Mouse (Mus musculus) lung, postnatal 36 days (tissue): ENCODE measurements around the gene Gjc2.
A peak's percentile ranks its signal among the peaks of the same experiment; 100 is the strongest.
"Not testable (repeated sequence)": the region's sequence is repeated elsewhere in the genome, so short reads cannot be mapped to it uniquely, and the experiment has no call there.

Experiments
- DNase-seq: peaks from one replicate; pipeline ENCODE4 v3.0.0; 2022; ENCODE audit warnings: mixed read lengths

The Gjc2 gene

DNA sequence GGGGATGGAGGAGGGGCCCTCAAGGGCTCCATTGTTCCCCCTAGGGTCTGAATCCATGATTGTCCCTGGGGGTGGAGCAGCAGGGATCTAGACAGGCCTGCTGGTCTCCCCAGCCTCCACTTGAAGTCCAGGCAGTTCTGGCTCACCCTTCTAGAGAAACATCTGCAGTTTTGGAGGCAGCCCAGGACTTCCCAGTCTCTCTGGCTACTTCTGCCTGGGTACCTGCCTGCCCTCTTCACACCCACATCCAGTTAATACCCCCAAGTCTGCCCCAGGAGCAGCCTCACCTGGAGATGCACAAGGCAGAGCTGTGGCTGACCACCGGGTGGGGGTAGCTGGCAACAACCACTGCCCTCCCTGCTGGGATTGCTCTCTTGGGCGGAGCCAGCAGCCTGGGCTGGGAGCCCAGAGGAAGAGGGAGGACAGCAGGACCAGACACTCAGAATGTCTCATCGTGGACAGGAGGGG is at the start of gene Gjc2:
Gene Gjc2 (minus strand): TSS at position 350 of the 468 bp plus-strand sequence.
- peak; percentile 43 for DNase-seq

DNA sequence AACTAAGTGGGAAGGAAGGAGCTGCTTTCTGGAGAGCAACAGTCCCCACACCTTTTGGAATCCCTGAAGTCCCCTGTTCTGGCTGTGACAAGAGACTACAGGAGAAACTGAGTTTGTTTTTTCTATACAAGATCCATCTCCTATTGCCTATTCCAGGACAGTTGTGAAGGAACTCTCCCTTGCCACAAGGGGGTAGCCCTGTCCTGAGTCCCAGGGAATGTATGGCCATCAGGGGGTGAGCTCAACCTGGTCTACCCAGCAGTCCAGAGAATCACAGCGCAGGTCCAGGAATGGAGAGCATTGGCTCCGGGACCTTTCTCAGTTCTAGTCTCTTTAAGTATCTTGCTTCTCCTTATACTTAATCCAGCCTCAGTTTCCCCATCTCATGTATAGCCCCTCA is 49.8 kb upstream of the Gjc2 start:
- DNase-seq: no peak

DNA sequence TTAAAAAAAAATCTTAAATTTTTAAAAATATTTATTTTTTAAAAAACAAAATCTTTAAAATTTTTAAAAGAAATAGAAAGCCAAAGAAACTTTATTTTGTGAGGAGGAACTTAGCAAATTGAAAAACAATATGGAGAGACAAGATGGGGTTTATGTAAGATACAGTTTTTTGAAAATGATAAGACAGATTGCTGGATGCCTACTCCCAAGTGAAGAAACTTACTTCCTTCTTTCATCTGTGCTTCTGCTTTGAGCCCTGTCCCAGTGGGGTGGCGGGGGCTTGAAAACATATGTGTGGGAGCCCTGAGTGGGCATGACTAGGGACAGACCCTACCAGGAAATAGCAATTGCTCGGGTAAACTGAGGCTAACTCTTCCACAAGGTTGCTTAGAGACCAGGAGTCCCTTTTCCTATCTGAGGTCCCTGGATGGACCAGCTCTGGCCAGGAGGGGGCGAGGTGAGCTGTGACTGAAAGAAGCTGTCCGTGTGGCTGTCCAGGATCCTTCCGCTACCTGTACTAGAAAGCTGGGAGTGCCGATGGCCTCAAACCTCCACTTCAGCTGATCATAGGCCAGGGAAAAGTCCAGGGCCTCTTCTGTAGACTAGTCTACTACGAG is 47.2 kb upstream of the Gjc2 start:
- peak; percentile 90 for DNase-seq

DNA sequence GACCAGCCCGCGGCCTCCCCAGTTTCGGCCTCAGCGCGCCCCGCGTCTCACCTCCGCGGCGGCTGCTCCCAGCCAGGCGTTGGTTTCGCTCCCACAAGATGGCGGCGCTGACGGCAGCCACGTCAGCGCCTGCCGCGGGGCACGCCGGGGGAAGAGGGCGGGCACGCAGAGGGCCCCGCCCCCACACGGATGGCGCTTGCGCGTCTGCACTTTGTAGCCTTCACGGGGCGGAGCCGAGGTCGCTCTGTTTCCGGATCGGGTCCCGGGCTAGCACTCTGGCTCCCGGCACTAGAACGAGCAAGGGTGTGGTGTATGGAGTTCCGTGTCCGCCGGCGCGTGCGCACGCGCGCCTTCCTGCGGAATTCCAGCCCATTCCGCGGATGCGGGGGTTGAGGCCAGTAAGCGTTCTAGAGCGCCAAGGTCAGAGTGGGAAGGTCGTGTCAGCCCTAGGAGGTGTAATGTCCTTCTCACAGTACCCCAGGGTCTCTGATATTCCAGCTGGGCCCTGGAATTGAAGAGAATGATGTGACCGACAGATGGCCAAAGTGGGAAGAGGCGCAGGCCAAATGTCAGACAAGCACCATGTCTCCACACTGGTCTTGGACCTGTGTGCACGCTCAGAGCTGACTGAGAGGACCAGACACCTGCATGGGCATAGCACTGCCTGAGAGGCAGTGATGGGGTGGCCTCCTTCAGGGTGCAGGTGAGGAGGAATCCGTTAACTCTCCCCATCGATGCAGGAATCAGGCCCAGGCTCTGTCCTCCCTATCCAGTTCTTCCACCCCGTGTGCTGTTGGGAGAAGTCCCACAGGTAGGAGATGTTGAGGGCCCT is 45.3 kb upstream of the Gjc2 start, which contains the start of gene Arf1:
Gene Arf1 (minus strand): TSS at position 149 of the 832 bp plus-strand sequence.
- peak; percentile 97 for DNase-seq

DNA sequence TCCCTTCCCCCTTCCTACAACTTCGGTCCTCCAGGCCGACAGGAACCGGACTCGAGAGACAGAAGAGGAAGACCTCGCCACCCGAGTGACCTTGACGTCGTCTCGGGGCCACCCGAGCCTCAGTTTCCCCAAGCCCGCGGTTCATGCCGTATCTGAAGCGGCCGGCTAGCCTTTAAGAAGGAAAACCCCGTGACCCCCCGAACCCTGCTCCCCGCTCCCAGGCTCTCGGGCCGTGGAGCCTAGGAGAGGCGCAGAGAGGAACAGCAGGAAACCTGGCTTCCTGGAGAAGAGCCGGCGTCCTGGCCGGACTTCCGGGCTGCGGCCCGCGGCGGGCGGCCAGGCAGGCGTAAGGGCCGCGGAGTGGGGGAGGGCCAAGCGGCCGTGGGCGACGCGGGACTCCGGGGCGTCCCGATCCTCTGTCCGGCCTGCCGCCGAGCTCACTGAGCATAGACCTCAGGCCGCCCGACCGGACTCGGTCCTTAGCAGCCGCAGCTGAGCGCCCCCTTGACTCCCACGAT is 44.6 kb upstream of the Gjc2 start:
- peak; percentile 67 for DNase-seq

DNA sequence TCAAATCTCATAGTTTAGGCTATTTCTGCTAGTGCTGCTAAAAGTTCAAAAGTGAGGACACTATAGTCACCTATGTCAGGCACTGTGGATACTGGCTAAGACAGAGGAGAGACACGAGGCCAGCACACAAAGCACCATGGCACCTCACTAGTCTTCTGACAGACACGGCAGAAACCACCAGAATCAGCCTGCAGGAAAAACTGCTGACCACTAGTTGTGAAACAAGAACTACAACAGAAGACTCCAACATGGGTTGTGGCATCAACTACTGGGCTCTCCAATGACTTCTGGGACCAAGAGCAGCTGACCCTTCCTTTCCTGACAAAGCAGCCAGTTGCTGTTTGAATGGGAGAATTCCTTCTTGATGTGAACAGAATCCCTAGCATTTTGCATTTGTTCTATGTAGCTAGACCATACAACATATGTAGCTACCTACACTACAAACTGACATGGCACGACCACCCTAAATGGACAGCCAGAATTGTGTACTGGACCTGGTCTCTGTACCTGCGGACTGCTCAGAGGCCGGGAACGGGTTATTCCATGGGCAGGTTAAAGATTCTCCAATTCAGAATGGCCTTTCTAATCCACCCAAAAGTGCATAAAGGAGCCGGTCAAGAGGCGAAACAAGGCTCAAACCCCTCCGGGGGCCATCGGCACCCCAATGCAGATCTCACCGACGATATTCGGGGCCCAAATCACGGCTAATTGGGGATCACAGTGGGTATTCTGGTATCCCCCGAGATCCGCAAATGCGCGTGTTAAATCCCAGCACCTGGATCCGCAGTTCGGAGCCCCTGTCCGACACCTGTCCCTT is 44.0 kb upstream of the Gjc2 start:
- peak; percentile 60 for DNase-seq

DNA sequence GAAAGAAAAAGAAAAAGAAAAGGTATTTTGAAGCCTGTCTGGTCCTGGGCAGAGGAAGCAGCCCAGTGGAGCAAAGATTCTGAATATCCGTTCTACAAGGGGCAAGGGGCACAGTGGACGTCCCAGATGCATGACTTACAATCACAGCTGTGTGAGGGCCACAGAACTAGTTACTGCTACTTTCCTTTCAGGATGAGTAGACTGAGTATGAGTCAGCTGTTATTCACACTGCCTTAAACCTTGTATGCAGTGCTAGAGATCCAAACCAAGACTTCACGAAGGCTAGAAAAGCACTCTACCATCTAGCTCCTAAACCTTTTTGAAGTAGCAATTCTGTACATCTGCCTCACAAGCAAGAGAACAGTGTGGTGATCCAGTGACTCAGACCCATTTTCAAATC is 43.2 kb upstream of the Gjc2 start:
- DNase-seq: no peak

DNA sequence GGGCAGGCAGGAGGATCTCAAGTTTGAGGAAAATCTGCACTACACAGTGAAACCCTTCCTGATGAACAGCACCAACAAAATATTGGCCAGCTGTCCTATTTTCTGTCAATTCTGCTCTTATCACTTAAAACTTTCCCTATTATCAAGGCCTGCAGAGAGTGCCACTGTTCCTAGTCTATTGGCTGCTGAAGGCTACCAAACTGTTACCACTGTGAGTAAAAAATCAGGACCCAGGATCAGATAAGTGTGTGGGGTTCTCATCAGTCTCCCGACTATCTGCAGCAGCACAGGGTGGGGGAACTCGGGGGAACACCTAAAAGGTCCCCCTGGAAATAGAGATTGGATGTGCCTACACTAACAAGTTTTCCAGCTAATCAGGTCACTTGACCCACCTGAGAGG is 42.2 kb upstream of the Gjc2 start:
- no peak for DNase-seq

DNA sequence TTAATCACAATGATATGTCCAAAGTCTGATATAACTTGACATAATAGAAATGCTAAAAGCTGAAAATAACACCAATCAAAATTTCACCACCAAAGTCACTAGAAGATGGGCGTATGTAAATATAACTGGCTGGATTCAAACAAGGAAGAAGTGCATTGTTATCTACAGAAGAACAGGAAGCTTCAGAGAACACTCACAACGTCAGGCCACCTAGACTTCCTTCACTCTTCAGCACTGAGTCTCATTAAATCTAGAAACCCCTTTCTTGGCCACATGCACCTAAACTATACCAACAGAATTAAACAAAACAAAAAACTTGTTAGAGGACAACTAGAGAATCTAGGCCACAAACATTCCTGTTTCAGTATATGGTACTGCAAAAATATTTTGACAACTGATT is 41.5 kb upstream of the Gjc2 start:
- DNase-seq: no peak

DNA sequence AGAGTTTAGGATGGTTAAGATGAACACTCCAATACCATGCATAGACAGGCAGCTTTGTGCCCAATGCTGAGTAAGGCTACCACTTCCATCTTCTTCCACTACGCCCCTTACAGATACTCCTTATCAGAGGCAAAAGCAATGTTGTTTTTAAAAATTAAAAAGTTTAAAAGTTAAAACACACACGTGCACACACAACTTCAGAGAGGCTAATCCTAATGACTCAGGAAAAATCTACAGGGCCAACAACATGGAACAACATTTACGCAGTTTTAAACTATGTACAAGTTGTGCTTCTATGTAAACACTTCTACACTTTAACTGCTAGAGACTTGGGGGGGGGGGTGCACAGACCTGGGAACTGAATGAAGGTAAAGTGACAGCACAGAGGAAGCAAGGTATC is 41.0 kb upstream of the Gjc2 start:
- no peak for DNase-seq

DNA sequence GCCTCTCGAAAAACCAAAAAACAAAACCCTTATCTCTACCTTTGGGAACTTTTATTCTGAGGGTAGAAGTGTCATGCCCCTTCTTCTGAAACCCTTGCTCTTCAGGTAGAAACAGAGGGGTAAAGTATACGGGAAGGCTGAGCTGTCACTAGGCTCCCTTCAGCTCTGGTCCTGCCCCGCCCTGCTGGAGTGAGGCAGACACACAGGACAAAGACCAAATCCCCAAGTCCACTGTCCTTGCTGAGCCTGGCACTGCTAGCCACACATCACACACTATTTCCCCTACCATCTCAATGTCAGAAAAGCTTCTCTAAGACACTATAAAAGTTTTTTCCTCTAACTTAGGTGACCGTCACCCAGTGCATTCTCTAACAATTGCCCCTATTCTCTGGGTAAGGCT is 39.3 kb upstream of the Gjc2 start:
- DNase-seq: no peak

DNA sequence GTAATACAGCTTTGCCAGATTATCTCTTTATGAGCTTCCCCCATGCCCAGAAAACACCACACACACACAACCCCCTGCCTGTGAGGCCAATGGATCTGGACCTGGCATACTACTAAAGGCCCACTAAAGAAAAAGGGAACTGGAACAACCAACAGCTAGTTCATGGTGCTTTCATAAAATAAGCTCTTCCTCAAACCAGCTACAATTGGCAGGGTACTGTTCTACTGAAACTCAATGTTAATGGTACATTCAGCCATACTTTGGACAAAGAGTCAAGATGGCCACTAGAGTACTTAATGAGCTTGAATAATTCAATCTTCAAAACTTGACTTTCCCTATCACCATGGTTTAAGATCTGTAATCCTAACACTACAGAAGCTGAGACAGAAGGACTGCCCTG is 38.6 kb upstream of the Gjc2 start:
- DNase-seq: no peak

DNA sequence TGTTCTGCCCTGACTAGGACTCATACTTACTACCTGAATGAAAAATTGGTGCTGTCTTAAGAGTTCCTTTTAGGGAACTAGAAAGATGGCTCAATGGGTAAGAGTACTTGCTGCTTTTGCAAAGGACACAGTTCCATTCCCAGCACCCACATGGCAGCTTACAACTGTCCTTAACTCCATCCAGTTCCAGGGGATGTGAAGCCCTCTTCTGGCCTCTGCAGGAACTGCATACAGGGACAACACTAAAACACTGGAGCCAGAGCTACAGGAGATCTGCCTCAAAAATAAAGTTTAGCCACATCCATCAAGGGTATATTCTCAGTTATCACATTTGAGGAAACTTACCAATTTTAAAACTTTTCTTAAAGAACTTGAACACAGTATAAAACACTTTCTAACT is 36.1 kb upstream of the Gjc2 start:
- DNase-seq: peak; percentile 64

DNA sequence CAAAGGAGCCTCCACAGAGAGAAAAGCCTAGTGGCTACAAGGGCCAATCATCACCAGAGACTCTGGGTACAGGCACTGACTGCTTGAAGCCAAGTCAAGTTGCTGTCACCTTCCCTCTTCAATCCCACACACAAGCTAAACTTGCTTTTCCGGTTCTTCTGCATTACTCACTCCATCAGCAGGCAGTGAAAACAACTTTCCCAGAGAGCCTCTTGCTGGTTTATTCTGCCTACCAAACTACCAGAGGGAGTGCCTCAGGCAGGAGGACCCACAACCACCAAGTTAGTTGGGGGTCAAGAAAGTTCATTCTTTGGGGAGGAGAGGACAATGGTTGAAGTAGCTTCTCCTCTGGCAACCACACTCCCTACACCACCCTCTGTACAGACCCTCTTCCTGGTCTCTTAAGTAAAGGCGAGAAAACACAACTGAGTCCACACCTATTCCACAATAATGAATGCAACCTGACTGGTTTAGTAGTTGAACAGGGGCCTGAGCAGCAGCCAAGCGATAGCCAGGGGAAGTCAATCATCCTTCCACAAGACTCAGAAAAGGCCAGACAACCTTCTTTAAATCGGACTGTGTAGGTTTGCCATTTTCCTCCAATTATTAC is 35.5 kb upstream of the Gjc2 start:
- DNase-seq: peak; percentile 87

DNA sequence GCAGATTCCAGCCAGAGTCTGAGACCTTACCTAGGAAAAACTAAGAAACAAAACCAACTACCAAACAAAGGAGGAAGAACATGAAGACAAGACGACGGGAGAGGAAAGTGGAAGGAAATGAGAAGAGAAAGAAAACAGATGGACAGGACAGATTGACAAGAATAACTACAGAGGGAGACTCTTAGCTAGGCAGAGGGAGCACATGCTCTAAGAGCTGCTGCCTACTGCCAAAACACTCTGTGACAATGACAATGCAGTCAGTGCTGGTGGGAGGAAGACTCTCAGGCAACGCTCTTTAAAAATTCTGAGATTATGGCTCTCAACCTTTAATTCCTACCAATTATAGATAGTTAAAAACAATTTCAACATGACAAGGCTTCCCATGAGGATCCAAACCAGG is 33.9 kb upstream of the Gjc2 start:
- no peak for DNase-seq

DNA sequence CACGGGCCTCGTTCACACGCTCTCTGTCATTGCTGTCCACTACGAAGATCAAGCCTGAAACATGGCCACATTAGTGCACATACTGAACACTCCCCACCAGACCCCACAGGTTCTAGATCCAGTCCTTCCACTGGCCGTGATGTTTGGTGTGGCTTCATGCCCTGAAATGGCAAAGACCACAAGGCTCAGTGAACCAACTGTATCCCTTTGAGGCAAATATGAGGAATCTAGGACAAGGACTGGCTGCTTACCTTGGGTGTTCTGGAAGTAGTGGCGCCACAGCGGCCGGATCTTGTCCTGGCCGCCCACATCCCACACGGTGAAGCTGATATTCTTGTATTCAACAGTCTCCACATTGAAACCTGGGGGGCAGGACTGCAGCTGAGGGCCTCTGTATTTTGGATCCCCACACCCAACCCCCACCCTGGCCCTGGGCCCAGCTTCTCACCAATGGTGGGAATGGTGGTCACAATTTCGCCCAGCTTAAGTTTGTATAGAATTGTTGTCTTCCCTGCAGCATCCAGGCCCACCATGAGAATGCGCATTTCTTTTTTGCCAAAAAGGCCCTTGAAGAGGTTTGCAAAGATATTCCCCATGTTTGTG is 30.0 kb upstream of the Gjc2 start:
- DNase-seq: no peak

DNA sequence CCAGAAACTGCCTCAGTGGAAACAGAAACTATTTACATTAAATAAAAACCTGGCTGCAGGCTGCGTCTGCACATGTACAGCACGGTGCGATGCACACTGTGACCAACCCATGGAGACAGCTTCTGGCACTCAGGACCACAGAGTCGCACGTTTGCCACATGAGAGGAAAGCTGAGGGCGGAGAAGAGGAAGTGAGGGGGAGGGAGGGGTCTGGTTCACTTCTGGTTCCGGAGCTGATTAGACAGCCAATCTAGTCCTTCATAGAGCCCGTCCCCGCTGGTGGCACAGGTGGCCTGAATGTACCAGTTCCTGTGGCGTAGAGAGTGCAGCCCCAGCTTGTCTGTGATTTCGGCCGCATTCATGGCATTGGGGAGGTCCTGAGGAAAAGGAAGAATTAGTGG is 29.3 kb upstream of the Gjc2 start:
- DNase-seq: peak; percentile 57

DNA sequence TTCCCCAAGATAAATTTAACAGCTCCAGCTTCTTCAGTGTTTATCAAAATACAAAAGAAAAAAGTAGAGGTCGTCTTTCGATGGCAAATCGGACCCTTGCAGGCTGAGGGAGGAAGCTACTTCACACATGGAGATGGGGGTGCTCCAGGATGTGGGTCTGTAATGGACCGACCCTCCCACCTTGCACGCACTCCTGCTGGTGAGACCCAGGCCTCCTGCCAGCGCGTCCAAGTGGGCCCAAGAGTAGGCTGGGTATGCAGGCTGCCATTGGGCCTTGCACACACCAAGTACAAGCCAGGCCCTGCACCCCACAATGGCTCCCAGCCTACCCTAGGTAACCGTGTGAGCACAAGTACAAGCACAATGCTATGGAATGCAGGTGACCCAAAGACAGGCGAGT is 28.5 kb upstream of the Gjc2 start:
- not testable (repeated sequence) for DNase-seq

DNA sequence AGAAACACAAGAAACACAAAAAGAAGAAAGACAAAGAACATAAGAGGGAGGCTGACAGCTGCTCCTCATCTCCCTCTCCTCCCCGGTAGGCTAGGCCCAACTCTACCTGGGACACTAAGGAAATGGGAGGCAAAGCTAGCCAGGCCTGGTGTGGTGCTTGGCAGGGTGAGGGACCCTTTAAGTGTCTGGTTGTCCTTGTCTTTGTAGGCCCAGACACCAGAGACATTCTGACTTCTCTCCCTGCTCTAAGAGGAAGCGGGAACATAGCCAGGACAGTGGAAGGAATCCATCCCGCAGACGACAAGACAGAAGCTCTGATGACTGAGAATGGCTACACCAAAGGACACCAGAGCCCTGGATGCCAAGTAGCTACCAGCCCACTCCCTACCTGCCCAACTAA is 27.0 kb upstream of the Gjc2 start:
- DNase-seq: no peak

DNA sequence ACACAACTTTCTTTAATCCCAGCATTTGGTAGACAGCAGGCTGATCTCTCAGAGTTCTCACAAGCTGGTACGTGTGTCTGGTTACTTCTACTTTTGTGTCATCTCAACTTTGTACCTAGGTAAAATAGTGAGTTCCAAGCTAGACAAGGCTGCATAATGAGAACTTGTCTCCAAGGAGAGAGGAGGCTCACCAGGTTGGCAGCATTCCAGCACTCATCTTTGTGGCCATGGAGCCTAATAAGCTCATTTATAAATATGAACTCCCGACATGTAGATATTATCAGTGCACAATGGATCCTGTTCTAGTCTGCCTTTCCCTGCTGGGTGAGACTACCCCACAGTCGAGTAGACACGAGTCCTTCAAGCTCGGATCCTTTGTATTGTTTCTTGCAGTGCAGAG is 26.6 kb upstream of the Gjc2 start:
- DNase-seq: no peak

DNA sequence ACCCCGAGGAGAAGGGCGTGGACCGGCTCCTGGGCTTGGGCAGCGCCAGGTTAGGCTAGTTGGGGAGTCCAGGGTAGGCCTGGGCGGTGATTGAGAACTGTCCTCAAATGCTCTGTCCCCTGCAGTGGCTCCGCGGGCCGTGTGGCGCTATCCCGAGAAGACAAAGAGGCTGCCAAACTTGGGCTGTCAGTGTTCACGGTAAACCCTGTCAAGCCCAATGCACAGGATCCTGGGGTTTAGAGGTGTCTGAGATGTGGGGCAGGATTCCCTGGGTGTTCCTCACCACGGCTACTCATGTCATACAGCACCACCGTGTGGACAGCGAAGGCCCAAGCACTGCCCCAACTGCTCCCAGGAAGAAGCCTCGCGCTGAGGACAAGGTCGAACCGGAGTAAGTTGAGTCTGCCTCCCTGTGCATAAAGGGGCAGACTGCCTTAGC is 26.0 kb upstream of the Gjc2 start:
- DNase-seq: peak; percentile 82

DNA sequence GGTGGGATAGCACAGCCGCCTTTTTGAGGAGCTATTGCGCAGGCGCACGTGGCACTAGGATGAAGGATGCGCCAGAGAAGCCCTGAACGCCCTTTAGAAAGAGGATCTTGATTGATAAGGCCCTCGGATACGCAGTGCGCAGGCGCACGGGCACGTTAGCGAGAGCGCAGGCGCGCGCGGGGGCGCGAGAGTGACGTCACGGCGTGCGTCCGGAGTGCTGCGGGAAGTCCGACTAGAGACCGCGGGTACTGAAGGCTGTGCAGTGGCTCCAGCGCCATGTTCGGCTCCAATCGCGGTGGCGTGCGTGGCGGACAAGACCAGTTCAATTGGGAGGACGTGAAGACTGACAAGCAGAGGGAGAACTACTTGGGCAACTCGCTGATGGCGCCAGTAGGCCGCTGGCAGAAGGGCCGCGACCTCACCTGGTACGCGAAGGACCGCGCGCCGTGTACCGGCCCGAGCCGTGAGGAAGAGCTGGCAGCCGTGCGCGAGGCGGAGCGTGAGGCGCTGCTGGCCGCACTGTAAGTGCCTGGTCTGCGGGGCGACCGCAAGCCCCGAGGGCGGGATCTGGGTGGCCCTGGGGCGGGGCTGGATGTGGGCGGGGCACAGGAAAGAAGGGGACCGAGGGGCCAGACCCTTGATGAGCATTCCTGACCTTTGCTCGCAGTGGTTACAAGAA is 25.3 kb upstream of the Gjc2 start, which contains the start of gene 2310033P09Rik:
Gene 2310033P09Rik (plus strand): TSS at position 169 of the 679 bp plus-strand sequence.
- peak; percentile 92 for DNase-seq
